Mouse (Mus musculus) neural tube, embryonic 11.5 days (tissue): ENCODE results near the gene Gm32742. TPM values are rescaled to one million over a fixed set of nuclear protein-coding genes. Genes with fewer than 3 reads are reported as not detected.

ENCODE experiments used
- ATAC-seq: fragments of 200-750 bp; cut with Nextera tagmentation; 2 replicates; pipeline ENCODE4 v1.8.0; 2017; ENCODE audit warnings: moderate number of reproducible peaks, mild to moderate bottlenecking, moderate TSS enrichment, moderate library complexity; ENCODE audit not compliant: insufficient read depth, low FRiP score, low TSS enrichment
- DNase-seq: peaks from one replicate; pipeline ENCODE4 v3.0.0-alpha.2; 2015; ENCODE audit warnings: low spot score
- H3K27ac ChIP-seq: fragments of 300-500 bp; sonication (generic); 2 replicates; pipeline ENCODE4 v1.5.1; 2014; ENCODE audit warnings: low read depth, mild to moderate bottlenecking, low read length
- H3K27me3 ChIP-seq: fragments of 300-500 bp; sonication (generic); 2 replicates; pipeline ENCODE4 v1.6.1; 2014; ENCODE audit warnings: mild to moderate bottlenecking, low read length, mixed read lengths; ENCODE audit not compliant: control insufficient read depth, insufficient read depth
- H3K36me3 ChIP-seq: fragments of 300-500 bp; sonication (generic); 2 replicates; pipeline ENCODE4 v1.6.1; 2014; ENCODE audit warnings: mild to moderate bottlenecking, low read length, moderate library complexity, mixed read lengths; ENCODE audit not compliant: control insufficient read depth, insufficient read depth
- H3K4me1 ChIP-seq: fragments of 300-500 bp; sonication (generic); 2 replicates; pipeline ENCODE4 v1.6.1; 2014; ENCODE audit warnings: low read length, mixed read lengths; ENCODE audit not compliant: control insufficient read depth, insufficient read depth
- H3K4me2 ChIP-seq: fragments of 300-500 bp; sonication (generic); 2 replicates; pipeline ENCODE4 v1.6.1; 2014; ENCODE audit warnings: low read depth, mild to moderate bottlenecking, moderate library complexity
- H3K4me3 ChIP-seq: fragments of 300-500 bp; sonication (generic); 2 replicates; pipeline ENCODE4 v1.5.1; 2014; ENCODE audit warnings: low read depth, low read length
- H3K9ac ChIP-seq: fragments of 300-500 bp; sonication (generic); 2 replicates; pipeline ENCODE4 v1.6.1; 2014; ENCODE audit warnings: mild to moderate bottlenecking, low read length
- H3K9me3 ChIP-seq: fragments of 300-500 bp; sonication (generic); 2 replicates; pipeline ENCODE4 v1.6.1; 2016; ENCODE audit warnings: low read length; ENCODE audit not compliant: control insufficient read depth
- WGBS: fragments of 180-500 bp; shearing (Covaris S2); extraction: QIAGEN DNeasy Blood & Tissue Kit; methylation state at CpG from one replicate; pipeline ENCODE4 v1.1.7; 2014; 5-methylcytosine and 5-hydroxymethylcytosine counted together
- microRNA counts: library from miRNA; unstranded; fragments of <30 nt; microRNA quantifications from one replicate; lab custom pipeline; 2015
- microRNA-seq: library from miRNA; unstranded; fragments of <30 nt; microRNA quantifications from one replicate; pipeline ENCODE4, GENCODE M21; 2016
- polyA plus RNA-seq: library from polyadenylated mRNA; unstranded; fragments of >200 nt; fragmentation: Nextera tagmentation; extraction: Ambion mirVana; gene quantifications from 2 replicates; pipeline ENCODE4 v1.2.1, GENCODE M21; 2014

Gene Gm32742
- polyA plus RNA-seq, 1 experiment from 2014 or later = not detected

DNA sequence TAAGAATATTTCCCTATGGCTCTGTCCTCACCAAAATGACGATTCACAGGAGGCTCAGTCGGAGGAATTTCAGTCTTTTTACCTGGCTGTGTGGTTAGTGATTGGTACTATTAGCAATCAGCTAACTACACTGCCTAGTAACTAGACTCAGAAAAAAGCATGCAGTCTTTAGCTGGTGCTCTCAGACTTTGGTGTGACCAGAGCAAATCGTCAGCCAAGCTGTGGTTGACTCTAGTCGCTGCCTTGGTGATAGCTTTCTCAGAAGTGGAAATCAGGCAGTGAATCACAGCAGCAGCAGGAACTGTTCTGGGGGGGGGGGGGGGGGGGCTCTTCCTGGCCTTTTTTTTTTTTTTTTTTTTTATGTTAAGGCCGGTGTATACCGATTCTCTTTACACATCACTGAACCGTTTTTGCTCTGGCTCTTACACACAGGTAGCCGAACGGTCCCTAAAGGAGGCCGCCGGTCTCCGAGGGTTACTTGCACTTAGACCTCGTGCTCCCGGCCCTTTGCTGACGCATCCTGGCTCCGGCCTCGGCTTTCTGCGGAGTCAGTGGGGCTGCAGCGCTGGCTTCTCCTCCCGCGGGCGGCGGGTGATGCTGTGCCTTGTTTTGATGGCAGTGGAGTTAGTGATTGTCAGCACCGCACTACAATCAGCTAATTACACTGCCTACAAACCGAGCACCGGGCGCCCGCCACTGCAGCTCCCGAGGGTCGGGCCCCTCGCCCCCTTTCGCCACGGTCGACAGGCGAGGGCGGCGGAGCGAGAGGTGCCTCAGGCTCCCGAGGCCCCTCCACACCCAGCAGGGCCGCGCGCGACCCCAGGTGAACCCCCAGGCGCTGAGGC is 62.1 kb downstream of the Gm32742 start:
- H3K27me3 ChIP-seq = no peaks in the 10 kb centered on the region
- peak overlapping the region; percentile 65 for H3K9ac ChIP-seq
- H3K9me3 ChIP-seq = no peaks in the 10 kb centered on the region
- H3K36me3 ChIP-seq = no peaks in the 10 kb centered on the region
- H3K27ac ChIP-seq = no peak overlapping the region
- DNase-seq (peak; percentile 70), ATAC-seq (peak; percentile 81)
- WGBS = 2% methylated on average over 41 of the region's 44 CpGs
- peaks cover 9% of the 10 kb centered on the region; the same call in 1 of the 2 replicates for H3K4me1 ChIP-seq
- H3K4me3 ChIP-seq = peak overlapping the region; percentile 58
- peak overlapping the region; percentile 99 for H3K4me2 ChIP-seq

DNA sequence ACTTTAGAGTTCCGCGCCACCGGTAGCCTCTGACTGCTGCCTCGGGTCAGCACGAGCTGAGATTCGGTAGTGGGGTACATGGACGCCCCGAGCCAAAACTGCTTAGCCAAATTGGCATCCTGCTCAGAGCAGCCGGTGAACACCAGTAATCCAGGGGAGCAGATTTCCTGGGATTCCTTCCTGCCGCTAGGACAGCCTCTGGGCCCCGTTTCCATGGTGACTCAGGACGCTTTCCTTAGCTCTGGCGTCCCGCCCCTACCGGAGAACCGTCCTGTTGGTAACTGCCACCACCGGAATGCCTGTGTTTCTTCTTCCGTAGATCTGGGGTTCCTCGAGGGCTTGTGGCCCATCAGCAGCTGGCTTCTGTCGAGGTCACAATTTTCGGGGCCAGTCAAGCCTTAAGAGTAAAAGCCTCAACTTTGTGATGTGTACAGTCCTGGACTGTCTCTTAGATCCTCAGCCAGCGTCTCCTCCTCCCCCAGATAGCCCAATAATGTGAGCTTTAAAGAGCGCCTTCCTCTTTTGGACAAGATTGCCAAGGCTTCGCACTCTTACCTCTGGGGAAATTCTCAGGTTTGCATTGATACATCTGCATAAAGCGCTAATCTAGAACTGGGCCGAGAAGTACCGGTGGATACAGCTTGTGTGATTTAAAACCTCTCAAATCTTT is 63.4 kb downstream of the Gm32742 start, which contains the start of gene 4833427G06Rik:
Gene 4833427G06Rik (minus strand): TSS at position 323 of the 670 bp plus-strand sequence.
- no peaks in the 10 kb centered on the region for H3K27me3 ChIP-seq
- peak within 1 kb of the TSS; percentile 99 for H3K4me2 ChIP-seq
- WGBS = 9% methylated on average over 27 of the region's 27 CpGs
- peak; percentile 81 for DNase-seq
- peaks cover 9% of the 10 kb centered on the region; the same call in 1 of the 2 replicates for H3K4me1 ChIP-seq
- H3K27ac ChIP-seq = no peak within 1 kb of the TSS
- H3K4me3 ChIP-seq = no peak within 1 kb of the TSS
- ATAC-seq = peak; percentile 48; the same call in 1 of the 2 replicates
- no peaks in the 10 kb centered on the region for H3K9me3 ChIP-seq
- no peak within 1 kb of the TSS for H3K9ac ChIP-seq
- no peaks in the 10 kb centered on the region for H3K36me3 ChIP-seq

DNA sequence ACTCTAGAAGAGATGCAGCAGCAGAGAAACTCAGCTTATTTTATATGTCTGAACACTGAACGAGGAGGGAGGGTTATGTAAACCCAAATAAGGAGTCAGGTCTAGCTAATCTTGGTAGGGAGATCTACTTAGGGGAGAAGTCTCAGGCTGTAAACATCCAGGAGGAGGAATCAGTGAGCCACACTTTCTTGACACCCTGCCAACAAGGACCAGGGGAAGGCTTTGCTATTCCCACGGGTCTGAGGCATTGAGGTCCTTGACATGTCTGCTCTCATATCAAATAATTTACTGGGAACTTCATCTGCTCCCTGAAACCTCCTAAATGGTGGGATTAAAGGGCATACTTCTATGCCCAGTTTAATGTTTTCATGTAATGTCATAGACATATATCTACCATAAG is 69.0 kb downstream of the Gm32742 start:
- Histone ChIP-seq H3K4me3 (no peak overlapping the region), H3K9ac (no peak overlapping the region), H3K9me3 (no peaks in the 10 kb centered on the region), H3K27ac (no peak overlapping the region), H3K27me3 (no peaks in the 10 kb centered on the region), H3K36me3 (no peaks in the 10 kb centered on the region), H3K4me2 (no peak overlapping the region), H3K4me1 (no peaks in the 10 kb centered on the region)
- 72% methylated on average over 2 of the region's 2 CpGs for WGBS
- ATAC-seq (no peak), DNase-seq (no peak)

DNA sequence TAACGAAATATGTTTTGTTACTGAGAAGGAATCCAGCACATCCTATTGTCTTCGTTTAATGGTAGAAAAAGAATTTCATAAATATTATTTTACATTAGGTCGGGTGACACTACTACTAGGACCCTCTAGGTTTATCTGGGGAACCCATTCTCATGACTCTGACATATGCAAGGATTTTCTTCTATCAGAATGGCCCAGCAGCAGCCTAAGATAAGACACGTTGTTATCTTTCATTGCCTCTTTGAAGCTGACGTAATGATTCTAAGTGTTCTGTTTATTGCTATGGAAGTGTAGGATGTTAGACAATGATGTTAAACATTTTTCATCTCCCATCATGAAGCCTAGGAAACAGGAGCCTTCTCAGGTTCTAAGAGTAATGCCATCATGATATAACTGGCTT is 71.6 kb downstream of the Gm32742 start:
- no peak for DNase-seq
- WGBS = 78% methylated on average over 5 of the region's 5 CpGs
- Histone ChIP-seq H3K4me1 (no peaks in the 10 kb centered on the region), H3K27ac (no peak overlapping the region), H3K36me3 (no peaks in the 10 kb centered on the region), H3K4me2 (no peak overlapping the region), H3K9ac (no peak overlapping the region), H3K27me3 (no peaks in the 10 kb centered on the region), H3K9me3 (no peaks in the 10 kb centered on the region), H3K4me3 (no peak overlapping the region)
- no peak for ATAC-seq

DNA sequence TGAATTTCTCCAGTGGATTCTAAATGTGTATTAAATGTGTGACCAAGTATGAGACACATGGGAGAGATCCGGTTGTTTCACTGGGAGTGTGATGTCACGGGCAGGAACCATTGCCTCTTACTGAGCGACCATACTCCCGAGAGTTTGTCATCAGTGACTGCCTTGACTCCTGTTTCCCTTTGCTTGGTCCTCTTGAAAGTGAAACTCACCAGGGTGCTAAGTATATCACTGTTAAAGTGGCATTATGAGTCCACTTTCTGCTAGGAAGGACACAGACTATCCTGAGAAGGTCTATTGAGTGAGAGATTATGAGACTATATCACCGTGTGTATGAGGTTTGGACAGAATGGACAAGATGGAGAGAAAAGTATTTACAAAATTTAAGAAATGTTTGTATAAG is 83.7 kb downstream of the Gm32742 start:
- no peak overlapping the region for H3K4me2 ChIP-seq
- H3K9ac ChIP-seq = no peak overlapping the region
- H3K36me3 ChIP-seq = no peaks in the 10 kb centered on the region
- 82% methylated on average over 5 of the region's 5 CpGs for WGBS
- H3K27me3 ChIP-seq = no peaks in the 10 kb centered on the region
- H3K4me1 ChIP-seq = peaks cover under 1% of the 10 kb centered on the region
- no peak overlapping the region for H3K27ac ChIP-seq
- DNase-seq (no peak), ATAC-seq (no peak)
- H3K4me3 ChIP-seq = no peak overlapping the region
- H3K9me3 ChIP-seq = no peaks in the 10 kb centered on the region

MicroRNAs within 50 kb of the gene (microRNA counts, 519-probe panel; counts per million panel counts)
- microRNA mmu-miR-34b-3p (lab: Ali Mortazavi, UCI) (171 counts per million, percentile 57 among the panel's probes with 10 or more counts), microRNA mmu-miR-34b-5p (lab: Ali Mortazavi, UCI) (171 counts per million, percentile 57 among the panel's probes with 10 or more counts), microRNA mmu-miR-34c (lab: Ali Mortazavi, UCI) (171 counts per million, percentile 57 among the panel's probes with 10 or more counts)

Small RNA genes within 50 kb of the gene (microRNA-seq; reads per million reads assigned to microRNA genes)
- gene Mir34b = 33.3 reads per million, percentile 34 among the genes with 10 or more reads in this experiment
- gene Mir34c = 1,027 reads per million, percentile 77 among the genes with 10 or more reads in this experiment

Other genes with a start within 250 kb of the Gm32742 start
- gene Sik2, start 156.4 kb downstream of the Gm32742 start, polyA plus RNA-seq = 12.4 and 15.3 TPM in 2 replicates
- not detected in 2 replicates for gene Btg4, start 104.6 kb downstream of the Gm32742 start, polyA plus RNA-seq
- gene Layn, start 88.4 kb downstream of the Gm32742 start, polyA plus RNA-seq = 0.88 and 1.2 TPM in 2 replicates
- not detected in 2 replicates for gene 4833427G06Rik, start 63.4 kb downstream of the Gm32742 start, polyA plus RNA-seq
- gene Pou2af1, start 48.2 kb upstream of the Gm32742 start, polyA plus RNA-seq = not detected in 2 replicates
- 1.1 and 2.0 TPM in 2 replicates for gene Colca2, start 113.1 kb upstream of the Gm32742 start, polyA plus RNA-seq
- not detected in 2 replicates for gene 1810046K07Rik, start 163.4 kb upstream of the Gm32742 start, polyA plus RNA-seq